Mouse (Mus musculus): ENCODE data around the gene Riiad1.

The Riiad1 gene

GRCm38 (mm10) chr3:94463926-94464578 lies 16.1 kb downstream of the Riiad1 start:
- no peak for DNase-seq

- DNase-seq: no peak
Measured at GRCm38 (mm10) chr3:94459834-94460233, 20.3 kb downstream of the Riiad1 start.

DNA sequence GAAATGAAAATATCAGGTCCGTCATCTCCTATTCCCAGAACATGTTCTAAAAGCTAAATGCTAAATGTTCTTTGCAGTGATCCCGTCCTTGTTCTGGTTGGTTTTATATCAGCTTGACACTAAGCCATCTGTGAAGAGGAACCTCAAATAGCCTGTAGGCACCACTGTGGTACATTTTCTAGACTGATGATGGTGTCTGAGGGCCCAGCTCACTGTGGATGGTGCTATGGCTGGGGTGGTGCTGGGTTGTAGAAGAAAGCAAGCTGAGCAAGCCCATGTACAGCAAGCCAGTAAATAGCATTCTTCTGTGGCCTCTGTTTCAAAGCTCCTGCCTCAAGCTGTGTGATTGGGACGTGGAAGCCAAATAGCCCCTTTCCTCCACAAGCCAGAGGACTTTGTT lies 23.1 kb downstream of the Riiad1 start:
- no peak for DNase-seq

DNA sequence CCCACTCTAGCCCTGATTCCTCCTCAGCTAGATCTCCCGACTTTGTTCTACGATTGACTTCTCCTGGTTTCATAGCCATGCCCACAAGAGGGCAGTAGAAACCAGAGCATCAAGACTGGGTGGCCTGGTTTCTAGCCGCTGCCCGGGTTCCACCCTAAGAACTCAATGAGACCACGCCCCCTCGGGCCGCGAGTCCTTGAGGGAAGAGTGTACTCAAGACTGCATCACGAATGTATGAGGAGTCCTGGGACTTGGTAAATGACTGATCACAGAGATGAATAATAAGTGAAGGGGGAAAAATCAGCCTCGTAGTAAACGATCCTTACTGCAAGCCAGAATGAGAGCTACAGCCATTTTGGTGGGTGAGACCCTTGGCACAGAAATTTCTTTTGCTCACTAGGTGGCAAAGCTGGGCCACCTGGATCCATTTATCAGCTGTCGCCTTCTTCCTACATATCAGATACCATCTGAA lies 23.6 kb downstream of the Riiad1 start:
- peak; percentile 79 for DNase-seq

- DNase-seq: no peak
Measured at GRCm38 (mm10) chr3:94449377-94449776, 30.8 kb downstream of the Riiad1 start.

DNA sequence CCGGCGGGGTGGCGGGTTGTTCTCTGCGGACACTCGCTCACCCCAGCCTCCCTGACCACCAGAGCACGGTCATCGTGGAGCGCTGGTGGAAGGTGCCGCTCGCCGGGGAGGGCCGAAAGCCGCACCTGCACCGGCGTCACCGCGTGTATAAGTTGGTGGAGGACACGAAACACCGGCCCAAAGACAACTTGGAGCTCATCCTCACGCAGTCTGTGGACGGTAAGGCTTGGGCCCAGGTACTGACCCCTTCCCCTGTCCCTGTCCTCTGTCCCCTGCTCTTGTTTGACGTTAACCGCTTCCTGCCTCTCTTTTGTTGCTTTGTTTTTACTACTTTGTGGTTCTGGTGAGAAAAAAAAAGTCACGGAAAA lies 36.6 kb downstream of the Riiad1 start, which contains the start of gene Oaz3:
TSS of gene Oaz3 (minus strand) at position 319 of the 368 bp plus-strand sequence.
- no peak for DNase-seq

DNA sequence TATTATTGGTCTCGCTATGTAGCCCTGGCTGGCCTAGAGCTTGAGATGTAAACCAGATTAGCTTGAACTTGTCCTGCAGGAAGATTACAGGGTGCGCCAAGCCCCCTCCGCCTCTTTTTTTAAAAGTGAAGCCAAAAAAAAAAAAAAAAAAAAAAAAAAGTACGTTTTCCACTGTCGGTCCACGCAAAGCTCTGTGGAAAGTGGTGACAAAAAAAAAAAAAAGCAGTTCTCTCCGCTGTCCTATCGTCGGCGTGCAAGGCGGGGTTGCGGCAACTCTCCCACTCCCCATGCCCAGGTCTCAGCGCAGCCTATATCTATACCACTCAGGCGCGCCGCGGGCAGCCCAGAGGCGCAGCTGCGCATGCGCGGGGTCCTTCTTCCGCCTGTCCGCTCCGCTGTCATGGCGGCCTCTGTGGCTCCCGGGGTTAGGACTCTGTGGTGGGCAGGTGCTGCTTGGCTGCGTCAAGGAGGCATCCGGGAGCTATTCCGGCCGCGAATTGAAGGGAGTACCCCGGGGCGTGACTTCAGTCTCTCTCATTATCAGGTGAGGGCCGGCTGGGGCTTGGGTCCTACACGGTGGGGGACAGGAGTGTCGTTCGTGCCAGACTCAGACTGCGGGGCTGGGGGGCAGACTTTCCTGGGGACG lies 37.1 kb downstream of the Riiad1 start, which contains the start of gene Mrpl9:
TSS of gene Mrpl9 (plus strand) at position 368 of the 646 bp plus-strand sequence.
- DNase-seq: peak; percentile 96

GRCm38 (mm10) chr3:94441182-94441581 lies 39.0 kb downstream of the Riiad1 start:
- DNase-seq: peak; percentile 8

DNA sequence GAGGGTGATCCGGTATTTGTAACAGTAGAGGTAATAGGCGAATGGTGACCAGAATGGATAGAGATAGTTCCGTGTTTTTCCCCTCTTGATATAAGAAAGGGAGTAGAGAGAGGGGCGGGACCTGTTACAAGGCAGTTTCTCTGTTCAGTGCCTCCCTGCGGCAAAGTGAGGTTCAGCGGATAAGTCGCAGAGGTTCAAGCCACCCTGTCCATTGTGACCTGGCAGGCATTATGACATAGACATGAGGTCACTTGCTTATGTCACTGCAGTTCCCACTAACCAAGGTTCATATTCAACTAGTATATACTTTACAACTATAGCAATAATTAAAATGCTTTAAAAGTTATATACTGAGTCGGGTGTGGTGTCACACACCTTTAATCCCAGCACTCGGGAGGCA lies 43.7 kb downstream of the Riiad1 start:
- DNase-seq: no peak

- no peak for DNase-seq
Measured at GRCm38 (mm10) chr3:94434305-94434704, 45.8 kb downstream of the Riiad1 start.

- DNase-seq: no peak
Measured at GRCm38 (mm10) chr3:94430980-94431379, 49.2 kb downstream of the Riiad1 start.
